Mouse (Mus musculus): Measurements from ENCODE around the gene Yif1b.
"Not testable (repeated sequence)": the region's sequence is repeated elsewhere in the genome, so short reads cannot be mapped to it uniquely, and the experiment has no call there.

The Yif1b gene

GRCm38 (mm10) chr7:29238019-29238967 lies at the start of gene Yif1b:
Gene Yif1b (plus strand): TSS chr7:29238329.
- peak; percentile 98 to 99 for DNase-seq (ENCODE audit: low spot score in 2 of 2)

- DNase-seq (ENCODE audit: low spot score in 2 of 2) = not testable (repeated sequence)
These were observed 43.9 kb upstream of the Yif1b start for GRCm38 (mm10) chr7:29194230-29194629.

DNA sequence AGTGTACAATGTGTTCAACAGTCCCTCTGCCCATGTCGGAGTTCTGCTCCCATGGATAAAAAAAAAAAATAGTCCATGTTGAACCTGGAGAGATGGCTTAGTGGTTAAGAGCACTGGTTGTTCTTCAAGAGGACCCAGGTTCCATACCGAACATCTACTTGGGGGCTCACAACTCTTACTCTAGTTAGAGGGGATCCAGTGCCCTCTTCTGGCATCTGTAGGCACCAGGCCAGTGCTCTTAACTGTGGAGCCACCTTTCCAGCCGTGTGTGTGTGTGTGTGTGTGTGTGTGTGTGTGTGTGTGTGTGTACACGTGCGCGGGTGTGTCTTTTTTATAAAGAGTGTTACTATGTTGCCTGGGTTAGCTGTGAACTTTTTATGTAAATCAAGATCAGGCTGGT lies 35.6 kb upstream of the Yif1b start:
- DNase-seq (ENCODE audit: low spot score in 2 of 2) = no peak

- DNase-seq (ENCODE audit: low spot score in 2 of 2) = not testable (repeated sequence)
These were observed 27.1 kb upstream of the Yif1b start for GRCm38 (mm10) chr7:29211013-29211412.

- peak; percentile 70 to 78 for DNase-seq (ENCODE audit: low spot score in 2 of 2)
These were observed 26.5 kb upstream of the Yif1b start for GRCm38 (mm10) chr7:29211415-29212198.

DNA sequence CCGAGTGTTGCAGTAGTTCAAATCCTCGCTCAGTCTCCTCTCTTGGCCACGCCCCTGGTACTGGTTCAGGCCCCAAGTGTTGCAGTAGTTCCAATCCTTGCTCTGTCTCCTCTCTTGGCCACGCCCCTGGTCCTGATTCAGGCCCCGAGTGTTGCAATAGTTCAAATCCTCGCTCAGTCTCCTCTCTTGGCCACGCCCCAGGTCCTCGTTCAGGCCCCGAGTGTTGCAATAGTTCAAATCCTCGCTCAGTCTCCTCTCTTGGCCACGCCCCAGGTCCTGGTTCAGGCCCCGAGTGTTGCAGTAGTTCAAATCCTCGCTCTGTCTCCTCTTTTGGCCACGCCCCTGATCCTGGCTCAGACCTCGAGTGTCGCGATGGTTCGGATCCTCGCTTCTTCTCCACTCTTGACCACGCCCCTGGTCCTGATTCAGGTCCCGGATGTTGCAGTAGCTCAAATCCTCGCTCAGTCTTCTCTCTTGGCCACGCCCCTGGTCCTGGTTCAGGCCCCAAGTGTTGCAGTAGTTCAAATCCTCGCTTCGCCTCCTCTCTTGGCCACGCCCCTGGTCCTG lies 25.8 kb upstream of the Yif1b start:
- DNase-seq (ENCODE audit: low spot score in 2 of 2) = no peak

- not testable (repeated sequence) for DNase-seq (ENCODE audit: low spot score in 2 of 2)
These were observed 25.2 kb upstream of the Yif1b start for GRCm38 (mm10) chr7:29212775-29213560.

DNA sequence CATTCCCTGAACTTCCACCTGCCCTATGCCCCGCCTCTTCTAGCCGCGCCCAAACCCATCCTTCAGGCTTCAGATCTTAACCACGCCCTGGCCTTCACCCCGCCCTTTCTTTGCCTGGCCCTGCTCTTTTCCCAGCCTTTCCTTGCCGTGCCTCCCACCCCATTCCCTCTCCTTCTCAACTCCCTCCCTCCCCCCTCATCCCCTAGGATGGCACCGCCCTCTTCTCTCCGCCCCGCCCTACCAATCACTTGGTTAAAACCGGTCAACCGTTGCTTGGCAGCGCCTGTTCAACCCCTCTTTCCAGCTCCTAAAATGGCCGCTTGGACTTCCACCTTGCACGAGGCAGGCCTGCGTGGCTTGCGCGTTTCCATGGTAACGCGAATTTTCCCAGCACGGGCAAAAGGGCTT lies 24.4 kb upstream of the Yif1b start, which contains the start of gene Catsperg1:
Gene Catsperg1 (minus strand): TSS at position 361 of the 408 bp plus-strand sequence.
- DNase-seq (ENCODE audit: low spot score in 2 of 2) = peak; percentile 59 to 61

DNA sequence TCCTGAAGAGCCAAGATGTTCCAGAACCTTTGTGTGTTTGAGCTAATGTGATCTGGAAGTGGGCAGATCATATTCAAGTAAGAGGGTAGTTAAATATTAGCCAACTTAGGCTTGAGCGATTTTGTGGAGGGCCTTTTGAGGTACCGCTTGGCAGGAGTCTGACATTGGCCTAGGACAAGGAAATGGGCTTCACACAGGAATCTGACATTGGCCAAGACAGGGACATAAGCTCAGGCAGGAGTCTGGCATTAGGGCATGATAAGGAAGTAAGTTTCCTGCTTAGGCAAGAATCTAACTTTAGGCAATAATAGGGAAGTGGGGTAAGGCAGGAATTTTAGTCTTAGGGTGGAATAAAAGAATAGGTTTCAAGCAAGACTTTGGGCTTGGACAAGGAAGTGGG lies 23.9 kb upstream of the Yif1b start:
- no peak for DNase-seq (ENCODE audit: low spot score in 2 of 2)

DNA sequence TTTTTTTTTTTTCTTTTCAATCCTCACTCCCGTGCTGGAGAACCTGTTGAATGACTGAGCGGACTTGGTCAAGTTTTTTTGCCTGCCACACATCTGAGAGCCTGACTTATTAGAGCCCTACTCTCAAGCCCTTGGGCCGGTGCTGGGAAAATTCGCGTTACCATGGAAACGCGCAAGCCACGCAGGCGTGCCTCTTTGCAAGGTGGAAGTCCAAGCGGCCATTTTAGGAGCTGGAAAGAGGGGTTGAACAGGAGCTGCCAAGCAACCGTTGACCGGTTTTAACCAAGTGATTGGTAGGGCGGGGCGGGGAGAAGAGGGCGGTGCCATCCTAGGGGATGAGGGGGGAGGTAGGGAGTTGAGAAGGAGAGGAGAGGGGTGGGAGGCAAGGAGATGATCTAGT lies 23.3 kb upstream of the Yif1b start:
- DNase-seq (ENCODE audit: low spot score in 2 of 2) = peak in 1 of 2 experiments; percentile 47

GRCm38 (mm10) chr7:29224756-29225394 lies 13.3 kb upstream of the Yif1b start:
- DNase-seq (ENCODE audit: low spot score in 2 of 2) = peak; percentile 63 to 72

GRCm38 (mm10) chr7:29225520-29225919 lies 12.6 kb upstream of the Yif1b start:
- DNase-seq (ENCODE audit: low spot score in 2 of 2) = no peak

GRCm38 (mm10) chr7:29228202-29228601 lies 9.9 kb upstream of the Yif1b start:
- DNase-seq (ENCODE audit: low spot score in 2 of 2) = no peak

DNA sequence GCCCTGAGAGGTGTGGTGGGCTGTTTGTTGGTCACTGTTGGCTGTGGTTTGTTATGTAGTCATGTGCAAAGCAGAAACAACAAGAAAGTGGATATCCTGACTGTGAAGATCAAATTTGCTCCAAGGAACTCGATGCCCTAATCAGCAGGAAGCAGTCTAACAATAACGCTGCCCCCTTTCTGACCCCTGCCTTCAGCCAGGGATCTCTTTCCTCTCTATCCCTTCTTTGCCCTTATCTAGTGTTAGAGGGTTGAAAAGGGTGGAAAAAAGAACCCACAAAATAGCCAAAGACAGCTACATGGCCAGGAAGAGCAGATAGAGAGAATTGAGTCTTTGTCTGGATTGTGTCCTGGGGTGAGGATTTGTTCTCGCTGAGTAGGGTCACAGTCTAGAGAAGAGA lies 7.6 kb upstream of the Yif1b start:
- no peak for DNase-seq (ENCODE audit: low spot score in 2 of 2)

- DNase-seq (ENCODE audit: low spot score in 2 of 2) = no peak
These were observed 6.6 kb upstream of the Yif1b start for GRCm38 (mm10) chr7:29231517-29231916.

DNA sequence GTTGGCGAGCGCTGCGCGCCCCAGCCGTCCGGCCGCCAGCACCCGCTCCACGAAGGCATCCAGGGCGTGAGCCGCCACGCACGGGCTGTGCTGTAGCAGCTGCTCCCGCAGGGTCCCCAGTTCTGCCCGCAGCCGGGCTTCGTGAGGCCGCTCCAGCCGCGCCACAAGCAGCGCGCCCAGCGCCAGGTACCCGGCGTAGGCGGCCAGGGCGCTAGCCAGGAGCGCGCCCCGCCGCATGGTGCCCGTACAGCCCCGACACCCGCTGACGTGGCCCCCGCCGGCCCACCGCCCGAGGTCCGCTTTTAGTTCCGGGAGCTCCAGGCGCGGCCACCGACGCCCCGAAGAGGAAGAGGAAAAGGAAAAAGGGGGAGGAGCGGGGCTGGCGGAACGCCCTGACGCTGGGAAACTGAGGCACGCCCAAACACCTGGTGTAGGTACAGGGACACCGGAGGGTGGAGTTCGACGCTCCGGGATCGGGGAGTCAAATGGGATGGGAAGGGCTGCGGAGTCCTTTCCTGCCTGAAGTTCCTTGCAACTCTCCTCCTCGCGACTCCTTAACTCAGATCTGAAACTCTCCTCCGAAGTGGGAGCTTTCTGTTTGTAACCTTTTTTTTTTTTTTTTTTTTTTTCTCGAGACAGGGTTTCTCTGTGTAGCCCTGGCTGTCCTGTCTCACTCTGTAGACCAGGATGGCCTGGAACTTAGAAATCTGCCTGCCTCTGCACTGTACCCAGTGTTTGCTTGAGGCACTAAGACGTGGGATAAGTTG lies 5.7 kb upstream of the Yif1b start, which contains the start of gene Kcnk6:
Gene Kcnk6 (minus strand): TSS at position 269 of the 767 bp plus-strand sequence.
- DNase-seq (ENCODE audit: low spot score in 2 of 2) = peak in 1 of 2 experiments; percentile 50

- no peak for DNase-seq (ENCODE audit: low spot score in 2 of 2)
These were observed 4.4 kb upstream of the Yif1b start for GRCm38 (mm10) chr7:29233745-29234144.

- no peak for DNase-seq (ENCODE audit: low spot score in 2 of 2)
These were observed 3.5 kb upstream of the Yif1b start for GRCm38 (mm10) chr7:29234661-29235060.

DNA sequence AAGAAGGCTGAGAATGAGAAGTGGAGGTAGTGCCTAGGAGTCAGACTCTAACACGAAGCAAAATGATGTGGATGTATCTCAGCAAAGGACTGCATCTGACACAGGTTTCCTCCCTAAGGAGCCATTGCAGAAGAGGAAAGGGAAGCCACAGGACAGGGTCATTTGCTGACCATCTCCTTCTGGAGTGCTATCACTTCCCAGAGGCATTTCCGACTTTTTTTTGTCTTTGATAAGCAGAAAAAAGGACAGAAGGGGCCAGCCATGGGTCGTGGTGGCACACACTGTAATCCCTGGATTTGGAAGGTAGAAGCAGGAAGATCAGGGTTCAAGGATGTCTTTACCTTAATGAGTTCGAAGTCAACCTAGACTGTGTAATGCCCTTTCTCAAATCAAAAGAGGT lies 1.5 kb upstream of the Yif1b start:
- DNase-seq (ENCODE audit: low spot score in 2 of 2) = no peak

GRCm38 (mm10) chr7:29237596-29237995 lies 533 bp upstream of the Yif1b start:
- peak in 1 of 2 experiments; percentile 50 for DNase-seq (ENCODE audit: low spot score in 2 of 2)

All from right cerebral cortex, postnatal 10 days (tissue).